Mouse (Mus musculus) MEL (cell line): ENCODE results near the gene Trappc10.

ENCODE experiments used
- CTCF ChIP-seq, 3 experiments: IDR thresholded peaks in 2 of 3; conservative IDR thresholded peaks in 1 of 3; 2 replicates each; pipeline ENCODE4 v1.5.1; 2011 to 2012; ENCODE audit warnings: low read length in 3 of 3, low read depth in 2 of 3, mild to moderate bottlenecking in 2 of 3, improper control_type of control experiment in 1 of 3, inconsistent platforms in 1 of 3, mixed read lengths in 1 of 3, moderate library complexity in 1 of 3; ENCODE audit not compliant: control insufficient read depth in 1 of 3, insufficient read depth in 1 of 3, poor library complexity in 1 of 3, severe bottlenecking in 1 of 3
- E2F4 ChIP-seq: IDR thresholded peaks from 2 replicates; pipeline ENCODE4 v1.6.1; 2011; ENCODE audit warnings: low read depth, low read length, improper control_type of control experiment, borderline replicate concordance
- ETS1 ChIP-seq: IDR thresholded peaks from 2 replicates; pipeline ENCODE4 v1.6.1; 2012; ENCODE audit warnings: low read depth, mild to moderate bottlenecking, inconsistent platforms, low read length, improper control_type of control experiment, moderate library complexity
- GATA1 ChIP-seq: IDR thresholded peaks from 2 replicates; pipeline ENCODE4 v1.6.1; 2011; ENCODE audit warnings: low read depth, low read length, improper control_type of control experiment
- JUND ChIP-seq: IDR thresholded peaks from 2 replicates; pipeline ENCODE4 v1.6.1; 2011; ENCODE audit warnings: low read depth, mild to moderate bottlenecking, improper control_type of control experiment, low read length
- MAX ChIP-seq: IDR thresholded peaks from 2 replicates; pipeline ENCODE4 v1.6.1; 2011; ENCODE audit warnings: low read length, improper control_type of control experiment
- NRF1 ChIP-seq: IDR thresholded peaks from 2 replicates; pipeline ENCODE4 v1.6.1; 2014; ENCODE audit warnings: low read depth, mild to moderate bottlenecking, inconsistent platforms, low read length, improper control_type of control experiment, moderate library complexity; ENCODE audit not compliant: poor library complexity, insufficient read depth, severe bottlenecking
- POLR2A ChIP-seq, 2 experiments: IDR thresholded peaks; 2 replicates each; pipeline ENCODE4 v1.6.1; 2011 to 2012; ENCODE audit warnings: low read length in 2 of 2, mild to moderate bottlenecking in 2 of 2, control low read depth in 1 of 2, improper control_type of control experiment in 1 of 2, low read depth in 1 of 2, moderate library complexity in 1 of 2; ENCODE audit not compliant: control insufficient read depth in 1 of 2, insufficient read depth in 1 of 2, poor library complexity in 1 of 2
- UBTF ChIP-seq: IDR thresholded peaks from 2 replicates; pipeline ENCODE4 v1.6.1; 2012; ENCODE audit warnings: low read depth, mild to moderate bottlenecking, inconsistent platforms, low read length, improper control_type of control experiment, moderate library complexity, borderline replicate concordance; ENCODE audit not compliant: insufficient read depth
- USF1 ChIP-seq: IDR thresholded peaks from 2 replicates; pipeline ENCODE4 v1.6.1; 2014; ENCODE audit warnings: low read depth, mild to moderate bottlenecking, inconsistent platforms, low read length, improper control_type of control experiment, moderate library complexity

DNA sequence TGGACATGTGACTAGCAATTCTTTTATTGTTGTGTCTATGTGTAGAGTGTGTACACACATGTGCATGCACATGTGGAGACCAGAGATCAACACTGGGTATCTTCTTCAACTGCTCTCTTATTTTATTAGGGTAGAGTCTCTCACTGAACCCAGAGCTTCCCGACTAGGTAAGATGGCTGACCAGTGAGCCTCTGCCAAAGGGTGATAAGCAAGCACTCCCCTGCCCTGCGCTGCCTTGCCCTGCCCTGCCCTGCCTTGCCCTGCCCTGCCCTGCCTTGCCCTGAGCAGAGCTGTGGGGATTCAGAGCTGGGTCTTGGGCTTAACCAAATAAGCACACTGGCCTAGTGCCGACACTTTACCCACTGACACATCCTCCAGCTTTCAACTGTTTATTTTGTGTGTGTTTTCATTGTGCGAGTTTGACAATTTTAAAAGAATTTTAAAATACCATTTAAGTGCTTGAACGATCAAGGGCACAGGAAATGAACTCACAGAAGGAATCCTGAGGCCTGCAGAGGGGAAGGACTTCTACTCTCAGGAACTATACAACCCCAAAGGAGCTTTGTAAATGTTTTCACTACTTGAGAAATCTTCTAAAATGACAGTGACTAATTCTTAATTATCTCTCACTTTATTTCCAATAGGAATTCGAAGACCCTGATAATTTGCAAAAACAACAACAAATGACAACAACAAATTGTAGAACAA, 27.9 kb downstream of the Trappc10 start:
- TF ChIP-seq CTCF (IDR thresholded peaks at IDR 0.05 in 2 of 3, conservative IDR thresholded peaks at IDR 0.05 in 1 of 3; ENCODE audit: control insufficient read depth in 1 of 3, insufficient read depth in 1 of 3, low read depth in 2 of 3, low read length in 3 of 3, poor library complexity in 1 of 3, severe bottlenecking in 1 of 3) (no peak), MAX (no peak), NRF1 (no peak), GATA1 (no peak), ETS1 (no peak), UBTF (no peak), USF1 (no peak), JUND (no peak), E2F4 (no peak), POLR2A (IDR thresholded peaks at IDR 0.05; ENCODE audit: control insufficient read depth in 1 of 2, insufficient read depth in 1 of 2, low read depth in 1 of 2, low read length in 2 of 2, poor library complexity in 1 of 2) (no peak)
